Mouse (Mus musculus) 3134 (cell line): ENCODE results near the gene Bbs9.

Experiments used
- DNase-seq: peaks from one replicate; pipeline ENCODE4 v3.0.0-alpha.2; 2011; ENCODE audit warnings: low spot score; ENCODE audit not compliant: insufficient read length; ENCODE audit errors: extremely low read depth

Bbs9 gene

DNA sequence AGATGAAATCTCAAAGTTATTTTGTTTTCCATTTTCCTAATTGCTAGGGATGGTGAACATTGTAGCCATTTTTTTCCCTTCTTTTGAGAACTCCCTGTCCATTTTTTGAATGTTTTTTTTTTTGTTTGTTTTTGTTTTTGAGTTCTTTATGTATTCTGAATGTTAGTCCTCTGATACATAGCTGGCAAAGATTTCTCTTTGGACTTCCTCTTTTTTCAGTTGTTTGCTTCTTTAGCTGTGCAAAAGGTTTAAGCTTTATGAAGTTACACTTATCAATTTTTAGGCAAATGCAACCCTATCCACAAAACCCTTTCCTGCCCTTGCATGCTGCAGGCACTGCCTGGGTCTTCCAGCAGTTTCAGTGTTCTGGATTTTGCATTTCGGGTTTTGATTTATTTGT lies 143.7 kb downstream of the Bbs9 start:
- no peak for DNase-seq

DNA sequence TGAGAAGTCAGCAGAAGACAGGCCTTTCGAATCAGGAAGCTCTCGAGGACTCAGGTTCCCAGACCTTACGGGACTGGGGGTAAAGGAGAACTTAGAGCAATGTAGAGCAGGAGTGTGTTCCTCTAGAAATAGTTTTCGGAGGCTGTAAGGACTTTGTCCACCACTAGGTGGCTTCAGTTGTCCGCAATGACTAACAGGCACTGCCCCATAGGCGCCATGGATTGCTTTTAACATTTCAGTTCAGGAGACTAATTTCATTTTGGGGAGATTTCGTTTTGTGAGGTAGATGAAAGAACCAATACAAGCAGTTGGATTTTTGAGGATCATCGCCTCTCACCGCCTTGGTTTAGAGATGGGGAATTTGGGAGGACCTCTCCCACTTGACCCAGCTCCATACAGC lies 149.5 kb downstream of the Bbs9 start:
- DNase-seq, result peak; percentile 10

DNA sequence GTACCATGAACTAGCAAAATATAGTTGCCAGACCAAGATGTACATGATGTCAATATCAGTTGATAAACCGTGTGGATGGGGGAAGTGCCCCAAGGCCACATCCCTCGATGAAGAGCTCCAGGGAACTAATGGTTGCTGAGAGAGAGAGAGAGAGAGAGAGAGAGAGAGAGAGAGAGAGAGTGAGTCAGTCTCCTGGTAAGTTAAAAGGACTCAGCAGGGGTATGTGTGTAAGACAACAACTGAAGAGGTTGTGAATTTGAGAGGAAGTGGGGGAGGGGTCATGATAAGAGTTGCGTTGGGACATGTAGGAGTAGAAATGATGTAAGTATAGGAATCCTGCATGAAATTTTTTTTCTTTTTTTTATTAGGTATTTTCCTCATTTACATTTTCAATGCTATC lies 150.5 kb downstream of the Bbs9 start:
- no peak for DNase-seq

DNA sequence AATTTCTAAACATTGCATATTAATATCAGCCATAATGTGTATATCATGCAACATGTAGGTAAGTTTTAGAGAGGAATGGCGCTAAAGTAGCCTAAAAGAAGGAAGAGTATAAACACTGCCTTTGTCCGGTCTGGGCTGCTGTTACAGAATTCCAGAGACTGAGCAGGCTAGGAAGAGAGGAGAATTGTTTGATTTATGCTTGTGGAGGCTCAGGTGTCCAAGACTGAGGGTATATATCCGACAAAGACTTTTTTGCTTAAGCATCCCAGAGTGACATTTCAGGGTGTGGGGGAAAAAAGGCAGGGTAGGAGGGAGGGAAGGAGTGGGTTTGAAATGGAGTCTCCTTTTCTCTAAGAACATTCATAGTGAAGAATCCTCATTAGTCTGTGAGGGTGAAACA lies 152.4 kb downstream of the Bbs9 start:
- no peak for DNase-seq

DNA sequence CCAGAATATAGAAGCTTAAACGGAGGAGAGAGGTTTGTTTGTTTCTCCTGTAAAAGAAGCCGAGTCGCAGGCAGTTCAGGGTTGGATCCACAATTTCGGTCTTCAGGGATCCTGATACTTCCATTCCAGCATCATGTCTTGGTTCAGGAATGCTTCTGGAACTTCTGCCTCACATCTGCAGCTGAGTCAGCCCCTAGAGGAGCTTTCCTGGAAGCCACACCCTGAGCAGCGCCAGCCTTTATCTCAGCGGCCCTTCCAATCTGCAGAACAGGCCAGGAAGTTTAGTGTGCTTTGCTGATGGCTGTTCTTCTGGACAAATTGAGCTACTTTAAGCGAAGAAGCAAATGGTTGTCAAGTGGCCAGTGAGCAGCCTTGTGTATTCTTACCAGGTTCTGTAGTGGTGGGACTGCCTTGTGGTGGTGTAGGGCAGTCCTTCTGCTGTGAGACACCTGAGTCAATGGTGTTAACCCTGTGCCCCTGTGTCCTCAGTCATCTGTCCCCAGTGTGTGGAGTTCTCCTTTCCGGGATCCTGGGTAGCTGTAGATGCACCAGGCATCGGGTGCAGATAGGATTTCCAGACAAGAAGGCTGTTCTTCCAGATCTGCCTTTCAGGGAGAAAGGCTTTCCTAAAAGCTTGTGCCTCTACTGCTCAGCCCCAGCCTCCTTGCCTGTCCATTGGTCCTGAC lies 157.4 kb downstream of the Bbs9 start:
- no peak for DNase-seq

DNA sequence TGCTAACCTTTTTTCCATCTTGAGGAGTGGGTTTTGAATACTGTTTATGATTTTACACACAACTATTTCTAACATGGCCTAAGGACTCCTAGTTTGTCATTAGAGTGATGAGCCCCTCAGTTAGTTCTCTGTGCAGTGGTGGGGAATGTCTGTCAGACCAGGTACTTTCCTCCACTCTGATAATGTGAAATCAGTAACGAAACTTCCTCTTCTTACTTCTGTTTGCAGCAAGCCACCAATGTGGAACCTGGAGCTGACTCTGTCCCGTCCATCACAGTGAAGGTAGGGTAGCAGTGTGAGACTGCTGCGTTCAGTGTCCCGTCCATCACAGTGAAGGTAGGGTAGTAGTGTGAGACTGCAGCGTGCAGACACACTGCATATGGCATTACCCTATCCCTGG lies 163.0 kb downstream of the Bbs9 start:
- DNase-seq, result no peak

DNA sequence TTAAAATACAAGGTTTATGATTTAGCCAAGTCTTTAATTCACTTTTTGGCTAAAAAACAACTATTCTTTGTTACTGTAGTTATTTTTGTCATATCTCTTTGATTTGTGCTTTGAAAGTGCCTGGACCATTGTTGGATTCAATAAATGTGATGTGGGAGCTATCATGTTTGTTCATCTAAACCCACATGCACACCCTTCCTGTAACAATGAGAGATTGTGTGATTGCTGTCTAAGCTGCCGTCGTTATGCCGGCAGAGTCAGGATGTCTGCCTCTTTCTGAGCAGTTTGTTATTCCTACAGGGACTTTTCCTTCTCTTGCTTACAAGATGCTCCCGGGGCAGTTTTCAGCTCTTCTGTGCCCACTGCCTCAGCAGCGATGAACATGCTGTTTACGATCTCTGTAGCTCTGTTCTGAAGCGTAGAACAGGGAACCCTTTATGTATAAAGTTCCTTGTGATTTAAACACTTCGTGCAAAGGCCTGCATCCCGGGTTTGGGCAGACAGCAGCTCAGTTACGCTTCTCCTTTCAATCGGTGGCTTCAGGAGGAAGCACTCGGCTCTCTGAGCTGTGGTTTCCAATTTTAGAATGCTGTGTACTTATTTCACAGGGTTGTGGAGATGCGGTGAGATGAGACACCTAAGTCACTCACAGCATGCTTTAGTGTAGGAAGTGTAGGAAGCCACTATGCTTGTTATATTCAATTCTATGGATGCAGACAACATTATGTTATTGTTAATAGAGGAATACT lies 165.3 kb downstream of the Bbs9 start:
- no peak for DNase-seq

DNA sequence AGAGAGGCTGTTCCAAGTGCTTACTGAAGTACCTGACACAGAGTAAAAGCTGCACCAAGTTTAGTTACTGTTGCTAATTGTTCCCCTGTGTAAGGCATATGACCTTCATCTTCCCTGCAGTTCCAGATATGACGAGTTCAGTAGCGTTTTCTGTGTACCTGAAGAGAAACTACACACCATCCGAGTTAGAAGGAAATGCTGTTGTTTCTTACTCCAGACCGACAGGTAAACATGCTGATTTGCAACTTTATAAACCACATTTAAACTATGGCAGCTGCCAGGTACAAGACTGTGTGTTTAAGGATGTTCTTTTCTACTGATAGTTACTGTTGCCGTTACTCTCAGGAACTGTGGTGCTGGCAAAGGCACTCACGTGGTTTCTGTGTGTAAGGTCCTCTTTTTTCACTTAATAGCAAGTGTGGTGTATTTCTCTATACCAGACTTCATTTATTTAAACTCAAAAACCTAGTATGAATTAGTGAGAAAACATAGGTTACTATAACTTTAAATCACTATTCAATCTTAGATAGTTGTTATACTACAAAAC lies 170.4 kb downstream of the Bbs9 start:
- DNase-seq, result no peak

DNA sequence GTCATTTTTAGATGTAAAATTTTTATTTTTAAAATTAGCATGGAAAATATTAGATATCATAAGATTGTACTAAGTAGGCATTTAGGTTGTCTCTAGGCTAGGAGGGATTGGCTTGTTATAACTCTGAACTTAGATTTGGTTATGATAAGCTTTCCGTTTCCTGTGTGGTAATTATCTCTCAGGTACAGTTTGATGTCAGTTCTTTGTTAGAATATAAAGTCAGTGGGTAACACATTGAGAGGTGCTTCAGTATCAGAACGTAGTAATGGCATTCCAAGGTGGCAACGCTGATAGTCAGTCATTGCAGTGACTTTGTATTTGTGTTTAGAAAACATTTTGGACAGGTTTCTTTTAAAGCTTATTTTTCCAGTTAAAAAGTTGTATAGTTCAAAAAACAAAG lies 170.9 kb downstream of the Bbs9 start:
- no peak for DNase-seq

DNA sequence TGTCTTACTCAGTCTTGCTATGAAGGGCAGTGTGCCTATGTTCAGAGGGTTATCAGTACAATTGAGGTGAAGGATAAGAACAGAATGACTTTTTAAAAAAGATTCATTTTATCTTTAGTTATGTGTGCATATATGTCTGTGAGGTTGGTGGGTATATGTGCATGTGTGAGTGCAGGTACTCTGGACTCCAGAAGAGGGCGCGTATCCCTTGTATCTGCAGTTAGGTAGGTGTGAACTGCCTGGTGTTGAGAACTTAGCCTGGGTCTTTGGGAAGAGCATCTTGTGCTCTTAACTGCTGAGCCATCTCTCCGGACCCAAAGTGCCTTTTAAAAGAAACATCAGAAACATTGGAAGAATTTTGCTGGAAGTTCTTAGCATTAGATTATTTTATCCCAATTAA lies 172.6 kb downstream of the Bbs9 start:
- DNase-seq, result no peak

DNA sequence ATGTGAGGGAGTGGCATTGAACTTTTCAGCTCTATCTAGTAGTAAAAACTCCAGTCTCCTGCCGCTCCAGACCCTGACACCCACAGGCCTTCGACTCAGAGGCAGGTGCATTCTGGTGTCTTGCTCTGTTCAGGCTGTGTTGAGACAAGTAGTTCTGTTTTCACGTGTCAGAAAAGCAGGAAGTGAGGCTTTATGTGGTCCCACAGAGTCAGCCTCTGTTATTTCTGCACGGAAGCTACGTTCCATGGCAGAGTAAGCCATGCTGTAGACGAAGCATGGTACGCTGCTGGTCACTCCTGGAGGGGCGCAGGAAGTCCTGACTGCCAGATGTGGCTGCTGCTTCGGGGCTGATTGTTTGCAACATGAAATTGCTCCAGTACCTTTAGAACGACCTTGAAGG lies 174.1 kb downstream of the Bbs9 start:
- no peak for DNase-seq

DNA sequence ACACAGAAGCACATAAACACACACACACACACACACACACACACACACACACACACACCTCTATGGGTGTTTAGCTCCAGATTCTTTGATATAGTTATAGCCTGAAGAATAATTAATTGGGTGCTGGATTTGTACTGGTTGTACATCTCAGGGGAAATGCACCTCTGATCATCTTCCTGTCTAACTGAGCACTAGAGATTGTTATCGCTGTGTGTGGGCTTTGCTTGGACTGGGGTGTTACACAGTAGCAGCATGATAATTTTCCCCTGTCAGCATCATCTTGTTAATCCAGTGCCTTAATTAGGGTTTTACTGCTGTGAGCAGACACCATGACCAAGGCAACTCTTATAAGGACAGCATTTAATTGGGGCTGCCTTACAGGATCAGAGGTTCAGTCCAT lies 175.3 kb downstream of the Bbs9 start:
- no peak for DNase-seq

DNA sequence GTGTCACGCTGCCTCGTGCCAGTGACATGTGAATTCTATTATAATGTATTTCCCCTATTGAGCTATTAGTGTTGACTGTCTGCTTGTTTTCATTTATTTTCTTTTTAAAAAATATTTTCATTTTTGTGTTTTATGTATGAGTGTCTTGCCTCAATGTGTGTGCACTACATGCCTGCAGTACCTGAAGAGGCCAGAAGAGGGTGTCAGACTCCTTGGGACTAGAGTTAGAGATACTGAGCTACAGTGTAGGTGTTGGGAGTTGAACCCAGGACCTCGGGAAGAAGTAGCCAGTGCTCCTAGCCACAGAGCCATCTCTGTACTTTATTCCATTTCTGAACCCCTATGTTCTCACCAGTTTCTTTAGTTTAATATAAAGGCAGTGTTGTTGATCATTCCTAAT lies 176.1 kb downstream of the Bbs9 start:
- no peak for DNase-seq

DNA sequence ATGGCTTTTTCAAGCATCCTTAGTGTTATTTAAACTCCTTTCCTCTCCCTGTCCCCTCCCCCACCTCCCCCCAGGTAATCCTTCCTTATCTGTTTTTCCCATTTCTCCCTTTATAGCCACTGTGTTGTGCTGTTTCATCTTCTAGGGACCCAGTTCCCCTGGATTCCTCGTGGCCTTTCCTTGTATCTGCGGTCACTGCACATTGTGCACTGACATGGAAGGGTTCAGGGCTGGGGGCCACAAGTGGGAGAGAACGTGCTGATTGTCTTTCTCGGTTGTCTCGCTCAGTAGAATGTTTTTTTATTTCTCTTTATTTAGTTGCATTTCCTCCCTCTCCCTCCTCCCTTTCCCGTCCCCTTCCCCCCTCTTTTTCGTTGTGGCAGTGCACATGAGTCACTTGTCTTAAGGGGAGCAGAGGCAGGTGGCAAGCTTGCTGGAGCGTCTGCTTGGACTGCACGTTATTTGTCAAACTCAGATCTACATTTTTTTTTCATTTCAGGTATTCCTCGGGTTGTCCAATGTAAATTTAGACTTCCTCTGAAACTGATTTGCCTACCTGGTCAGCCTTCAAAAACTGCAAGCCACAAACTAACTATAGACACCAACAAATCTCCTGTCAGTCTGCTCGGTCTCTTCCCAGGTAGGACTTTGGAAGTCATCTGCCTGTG lies 179.3 kb downstream of the Bbs9 start:
- DNase-seq, result no peak

DNA sequence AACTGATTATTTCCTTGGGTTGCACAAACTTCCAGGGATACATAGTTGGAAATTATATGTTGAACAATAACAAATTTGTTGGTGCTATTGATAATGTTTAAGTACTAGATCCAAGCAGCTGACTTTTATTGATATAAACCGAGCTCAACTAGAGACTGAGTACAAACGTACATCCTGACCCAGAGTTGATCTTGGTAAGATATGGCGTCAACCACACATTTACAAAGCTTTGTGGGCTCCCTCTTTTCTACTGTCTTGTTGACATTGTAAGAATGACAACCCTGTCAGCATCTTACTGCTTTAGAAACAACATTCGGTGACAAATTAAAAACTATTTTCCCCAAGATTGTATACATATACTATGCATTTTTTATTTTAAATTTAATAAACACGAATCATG lies 181.7 kb downstream of the Bbs9 start:
- no peak for DNase-seq

DNA sequence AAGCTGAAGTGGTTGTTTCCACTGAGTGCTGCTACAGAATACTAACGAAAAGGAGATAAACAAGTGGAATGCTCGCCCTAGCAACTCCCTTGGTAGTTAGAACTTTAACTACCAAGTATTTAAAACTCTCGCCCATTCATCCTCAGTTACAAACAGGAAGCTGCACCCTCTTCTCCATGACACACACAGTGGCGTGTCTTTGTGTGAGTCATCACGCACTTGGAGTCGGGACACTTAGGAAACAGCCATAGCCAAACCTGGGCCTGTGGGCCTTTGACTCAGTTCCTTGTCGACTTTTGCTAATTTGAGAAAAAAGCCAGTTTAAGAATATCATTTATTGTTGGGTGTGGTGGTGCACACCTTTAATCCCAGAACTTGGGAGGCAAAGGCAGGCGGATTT lies 189.6 kb downstream of the Bbs9 start:
- DNase-seq, result peak; percentile 59

DNA sequence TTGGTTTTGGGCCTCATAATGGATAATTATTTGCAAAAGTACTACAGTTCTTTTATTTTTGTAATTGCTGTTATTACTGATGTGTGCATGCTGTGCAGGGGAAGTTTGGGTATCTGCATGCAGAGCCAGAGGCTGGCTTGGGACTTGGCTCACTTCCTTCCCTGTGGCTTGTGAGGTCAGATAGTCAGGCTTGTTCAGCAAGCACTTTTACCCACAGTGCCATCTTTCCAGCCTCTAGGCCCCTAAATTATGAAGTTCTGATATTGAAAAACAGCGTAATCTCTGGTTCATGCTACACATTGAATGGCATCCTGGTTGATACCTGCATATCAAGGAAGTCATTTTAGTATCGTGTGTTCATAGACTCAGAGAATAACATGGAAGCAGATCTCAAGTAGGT lies 197.4 kb downstream of the Bbs9 start:
- no peak for DNase-seq

DNA sequence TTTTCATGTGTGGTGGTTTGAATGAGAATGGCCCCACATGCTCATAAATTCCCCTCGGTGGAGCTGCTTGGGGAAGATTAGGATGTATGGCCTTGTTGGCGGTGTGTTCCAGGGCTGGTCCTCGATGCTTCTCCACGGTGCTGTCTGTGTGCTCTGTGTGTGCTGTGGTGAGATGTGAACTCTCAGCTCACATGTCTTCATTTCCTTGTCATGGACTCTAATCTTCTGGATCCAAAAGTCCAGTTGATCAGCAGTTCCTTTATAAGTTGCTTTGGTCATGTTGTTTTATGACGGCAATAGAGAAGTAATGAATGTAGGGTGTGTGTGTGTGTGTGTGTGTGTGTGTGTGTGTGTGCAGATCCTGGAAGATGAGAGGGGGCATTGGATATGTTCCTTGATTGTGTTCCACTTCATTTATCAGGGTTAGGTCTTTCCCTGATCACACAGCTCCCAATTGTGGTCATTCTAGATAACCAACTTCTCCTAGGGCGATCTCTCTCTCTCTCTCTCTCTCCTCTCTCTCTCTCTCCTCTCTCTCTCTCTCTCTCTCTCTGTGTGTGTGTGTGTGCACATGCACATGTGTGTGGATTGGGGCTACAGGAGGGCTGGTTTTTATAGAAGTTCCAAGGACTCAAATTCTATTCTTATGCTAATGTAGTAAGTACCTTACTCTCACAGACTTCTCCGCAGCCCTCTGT lies 201.8 kb downstream of the Bbs9 start:
- DNase-seq, result no peak

DNA sequence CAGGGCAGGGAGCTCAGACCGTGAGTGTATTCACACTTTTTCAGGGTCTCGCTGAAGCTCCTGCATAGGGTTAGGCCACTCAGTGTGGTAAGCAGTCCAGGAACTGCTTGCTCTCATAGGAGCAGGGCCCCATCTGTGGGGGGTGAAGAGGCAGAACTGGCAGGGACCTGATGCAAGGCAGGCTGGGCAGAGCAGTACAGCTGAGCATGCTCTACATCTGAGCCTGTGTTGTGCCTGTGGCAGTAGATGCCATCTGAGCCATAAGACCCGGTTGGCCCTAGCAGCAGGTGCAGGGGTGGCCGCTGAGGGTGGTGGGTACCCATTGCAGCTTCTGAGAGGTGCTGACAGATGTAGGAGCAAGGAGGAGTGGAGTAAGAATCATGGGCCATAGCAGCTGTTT lies 202.5 kb downstream of the Bbs9 start:
- DNase-seq, result peak; percentile 24

DNA sequence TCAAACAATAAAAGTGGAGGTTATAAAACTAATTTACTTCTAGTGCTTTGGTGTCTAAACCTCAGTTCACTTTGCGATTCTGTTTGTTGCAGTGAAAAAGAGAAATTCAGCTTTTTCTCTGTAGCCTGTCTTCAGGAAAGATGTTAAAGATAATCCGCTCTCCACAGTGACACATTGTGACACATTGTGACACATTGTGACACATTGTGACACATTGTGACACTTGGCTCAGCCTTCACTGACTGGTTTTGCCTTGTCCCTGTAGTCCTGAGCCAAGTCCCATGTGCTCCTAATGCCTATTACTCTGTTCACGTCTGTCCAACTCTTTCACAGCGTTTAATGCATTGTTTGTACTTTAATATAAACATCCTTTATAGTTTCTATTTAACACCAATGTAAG lies 203.0 kb downstream of the Bbs9 start:
- peak; percentile 38 for DNase-seq

DNA sequence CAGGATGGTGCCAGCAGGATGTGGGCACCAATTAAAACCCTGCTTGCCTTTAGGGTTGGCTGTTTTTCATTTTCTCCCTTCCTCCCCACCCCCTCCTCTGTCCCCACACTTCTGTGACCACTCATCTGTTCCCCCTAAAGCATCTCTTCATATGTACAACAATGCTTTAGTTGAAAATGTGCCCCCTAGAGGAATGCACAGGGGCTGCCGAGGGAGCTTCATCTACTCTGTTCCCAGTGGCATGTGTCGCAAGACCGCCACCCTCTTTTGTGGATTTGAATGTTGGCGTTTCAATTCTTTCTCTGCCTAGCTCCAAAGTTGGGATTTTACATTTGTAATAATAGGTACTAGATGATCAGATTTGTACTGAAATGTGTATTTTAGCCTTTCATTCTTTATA lies 204.0 kb downstream of the Bbs9 start:
- DNase-seq, result peak; percentile 66
